ENCODE assay signal across 10 mouse cellular contexts in the genomic region with DNA sequence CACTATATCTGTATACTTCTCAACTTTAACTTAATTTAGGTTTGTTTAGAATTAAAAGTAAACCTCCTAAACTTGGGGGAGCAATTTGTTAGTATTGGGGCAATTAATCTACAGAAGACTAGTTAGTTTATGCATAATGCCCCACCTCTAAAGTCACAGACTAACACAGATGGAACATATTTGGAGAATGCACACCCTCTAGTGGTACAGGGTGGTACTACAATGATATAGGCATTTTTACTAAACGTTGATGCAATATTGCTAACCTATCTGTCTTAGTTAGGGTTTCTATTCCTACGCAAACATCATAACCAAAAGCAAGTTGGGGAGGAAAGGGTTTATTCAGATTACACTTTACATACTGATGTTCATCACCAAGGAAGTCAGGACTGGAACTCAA. TPM values are rescaled to one million over a fixed set of nuclear protein-coding genes. Genes with fewer than 3 reads are reported as not detected.
DNase-seq lines count a peak whose midpoint lies in the region; ATAC-seq and TF ChIP-seq lines count a peak whose summit lies in the region.
"Had no signal": no experiment of that assay in that cellular context is flagged by ENCODE, and none has a peak within 500 bp of the region (broad histone marks: within the 10 kb centered on the region; RNA-seq: fewer than 3 reads in every experiment).

No protein-coding gene starts in this region.

- no peaks in the 10 kb centered on the region for H3K27me3 ChIP-seq in intestine, postnatal 0 days (replicated peaks; ENCODE audit: control insufficient read depth, insufficient read depth, low read length)
- H3K27me3 ChIP-seq in intestine, embryonic 15.5 days (replicated peaks) = no peaks in the 10 kb centered on the region
- H3K27me3 ChIP-seq in G1E (ENCODE audit: insufficient read depth, low read length) = no peaks in the 10 kb centered on the region
- H3K27me3 ChIP-seq: lung, embryonic 15.5 days had no signal

- peak; percentile 72 for DNase-seq in 416B (ENCODE audit: low read depth)
- DNase-seq in G1E (ENCODE audit: low spot score) = no peak
- DNase-seq in left cerebral cortex, postnatal 25 days (ENCODE audit: low spot score in 2 of 2) = no peak
- no peak for DNase-seq in frontal cortex, postnatal 14 days (ENCODE audit: low spot score in 2 of 2)
- no peak for DNase-seq in cerebellum, postnatal 25 days
- DNase-seq: heart, adult 11 months had no signal

- H3K36me3 ChIP-seq in intestine, postnatal 0 days (ENCODE audit: control insufficient read depth, insufficient read depth) = no peaks in the 10 kb centered on the region
- H3K36me3 ChIP-seq in intestine, embryonic 15.5 days = no peaks in the 10 kb centered on the region
- H3K36me3 ChIP-seq in G1E (replicated peaks) = no peaks in the 10 kb centered on the region
- H3K36me3 ChIP-seq: lung, embryonic 15.5 days had no signal

- no peak for ATAC-seq in intestine, postnatal 0 days
- ATAC-seq in intestine, embryonic 15.5 days = no peak
- ATAC-seq in G1E (ENCODE audit: extremely low read depth, insufficient number of reproducible peaks, low FRiP score, poor library complexity, severe bottlenecking) = peak; percentile 83
- peak; percentile 82 for ATAC-seq in erythroblast, adult 5-6 weeks (replicated peaks; ENCODE audit: low FRiP score, poor library complexity, severe bottlenecking)

- H3K27ac ChIP-seq in intestine, postnatal 0 days (ENCODE audit: low read depth, low read length) = no peak overlapping the region
- H3K27ac ChIP-seq in intestine, embryonic 15.5 days = no peak overlapping the region
- H3K27ac ChIP-seq: lung, embryonic 15.5 days had no signal

- intact Hi-C loops in left cerebral cortex, postnatal 25 days (cut with DNase I) = no loop called here

- no peaks in the 10 kb centered on the region for H3K9me3 ChIP-seq in intestine, postnatal 0 days (ENCODE audit: control insufficient read depth)
- no peaks in the 10 kb centered on the region for H3K9me3 ChIP-seq in intestine, embryonic 15.5 days
- no peaks in the 10 kb centered on the region for H3K9me3 ChIP-seq in G1E (replicated peaks)
- H3K9me3 ChIP-seq: lung, embryonic 15.5 days had no signal

- no peaks in the 10 kb centered on the region for H3K4me1 ChIP-seq in intestine, postnatal 0 days (replicated peaks; ENCODE audit: control insufficient read depth, insufficient read depth, low read length)
- no peaks in the 10 kb centered on the region for H3K4me1 ChIP-seq in intestine, embryonic 15.5 days (replicated peaks)
- H3K4me1 ChIP-seq in G1E (ENCODE audit: insufficient read depth, low read depth, low read length) = no peaks in the 10 kb centered on the region
- H3K4me1 ChIP-seq: lung, embryonic 15.5 days had no signal

- 55% methylated on average over 2 of the region's 2 CpGs for whole genome bisulfite sequencing in intestine, postnatal 0 days
- 49% methylated on average over 2 of the region's 2 CpGs for WGBS in intestine, embryonic 15.5 days

- no peak overlapping the region for H3K4me2 ChIP-seq in intestine, postnatal 0 days (replicated peaks; ENCODE audit: low read depth)
- H3K4me2 ChIP-seq in intestine, embryonic 15.5 days (replicated peaks) = no peak overlapping the region
- H3K4me2 ChIP-seq: lung, embryonic 15.5 days had no signal

- H3K9ac ChIP-seq in intestine, postnatal 0 days (ENCODE audit: low read depth, low read length) = no peak overlapping the region
- H3K9ac ChIP-seq in intestine, embryonic 15.5 days = no peak overlapping the region
- H3K9ac ChIP-seq: lung, embryonic 15.5 days had no signal

- peak; percentile 82 for TF ChIP-seq CTCF in intestine, postnatal 0 days (IDR thresholded peaks at IDR 0.05; ENCODE audit: low read depth)
- TF ChIP-seq CTCF in G1E (IDR thresholded peaks at IDR 0.05; ENCODE audit: low read depth, low read length) = peak; percentile 86

- no peak overlapping the region for H3K4me3 ChIP-seq in intestine, postnatal 0 days (ENCODE audit: low read depth, low read length)
- H3K4me3 ChIP-seq in intestine, embryonic 15.5 days (replicated peaks) = no peak overlapping the region
- no peak overlapping the region for H3K4me3 ChIP-seq in G1E (ENCODE audit: low read depth, low read length)
- H3K4me3 ChIP-seq: lung, embryonic 15.5 days had no signal

RNA-seq across cellular contexts. Expression of a gene that starts 19.4 kb away (rescaled TPM):
- 17.3 and 17.8 TPM in 2 replicates for polyA plus RNA-seq in intestine, postnatal 0 days (2015; fragmentation: Nextera tagmentation; extraction: Ambion mirVana)
- polyA plus RNA-seq in intestine, embryonic 15.5 days (2015; fragmentation: Nextera tagmentation; extraction: Ambion mirVana) = 27.8 and 36.8 TPM in 2 replicates
- 67.0 and 68.6 TPM in 2 replicates for total RNA-seq in G1E (2014; fragmentation: Nextera tagmentation)
- total RNA-seq in G1E (2017) = 48.8 and 55.8 TPM in 2 replicates
- polyA plus RNA-seq in G1E (2012) = 0.83 and 2.1 TPM in 2 replicates
- total RNA-seq in erythroblast, adult 5-6 weeks (2015; ENCODE audit: low replicate concordance) = 7.9 and 11.9 TPM in 2 replicates
- total RNA-seq in erythroblast, adult 5-6 weeks (2017; ENCODE audit: low replicate concordance) = 4.6 and 5.9 TPM in 2 replicates
- total RNA-seq in left cerebral cortex, postnatal 25 days (2021) = 10 to 100 TPM; 30.6 to 34.9 TPM

RNA-seq across cellular contexts. Expression of a gene that starts 49.4 kb away (rescaled TPM):
- 1.7 and 2.2 TPM in 2 replicates for polyA plus RNA-seq in intestine, postnatal 0 days (2015; fragmentation: Nextera tagmentation; extraction: Ambion mirVana)
- 2.5 and 2.6 TPM in 2 replicates for polyA plus RNA-seq in intestine, embryonic 15.5 days (2015; fragmentation: Nextera tagmentation; extraction: Ambion mirVana)
- total RNA-seq in G1E (2014; fragmentation: Nextera tagmentation) (not detected in 2 replicates), G1E (2017) (0.16 and 0.17 TPM in 2 replicates)
- not detected in 2 replicates for polyA plus RNA-seq in G1E (2012)
- not detected in 2 replicates for total RNA-seq in erythroblast, adult 5-6 weeks (2015; ENCODE audit: low replicate concordance)
- total RNA-seq in erythroblast, adult 5-6 weeks (2017; ENCODE audit: low replicate concordance) = not detected in 2 replicates
- total RNA-seq in left cerebral cortex, postnatal 25 days (2021) = under 1 TPM; 0.71 to 0.80 TPM

Comparison
In these comparisons a context has a peak if more than half of its experiments do, and no peak if none do; other contexts are left out.
1. ATAC-seq: peak in G1E (single experiment) and erythroblast, adult 5-6 weeks (single experiment); none in intestine, postnatal 0 days (single experiment) and intestine, embryonic 15.5 days (single experiment).